Mouse (Mus musculus): ENCODE results near the gene Klf7. TPM values are rescaled to one million over a fixed set of nuclear protein-coding genes. Genes with fewer than 3 reads are reported as not detected.

Gene Klf7
- polyA plus RNA-seq, 1 experiment, result 18.3 TPM

DNA sequence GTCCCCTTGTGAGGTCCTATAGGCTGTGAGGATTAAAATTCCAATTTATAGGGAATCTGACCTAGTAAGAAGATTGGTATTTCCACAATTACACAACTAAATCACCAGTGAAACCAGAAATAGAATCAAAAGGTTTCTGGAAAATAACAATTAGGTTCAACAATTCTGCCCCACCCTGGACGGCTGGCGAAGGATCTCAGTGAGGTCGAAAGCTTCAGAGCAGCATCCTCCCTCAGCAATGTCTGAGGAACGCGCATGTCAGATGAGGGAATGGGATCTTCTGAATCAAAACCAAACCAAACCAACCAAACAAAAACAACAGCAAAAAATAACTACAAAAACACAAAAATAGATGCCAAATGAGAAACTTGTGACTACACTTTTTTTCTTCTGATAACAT is 29.1 kb downstream of the Klf7 start:
- WGBS, result 98% methylated on average over 5 of the region's 5 CpGs
- H3K27ac ChIP-seq (ENCODE audit: control insufficient read depth, insufficient read depth, low read depth, low read length, poor library complexity), result no peak overlapping the region
- no peak overlapping the region for H3K4me3 ChIP-seq (replicated peaks; ENCODE audit: control insufficient read depth, low read depth, low read length)
- peaks cover 3% of the 10 kb centered on the region for H3K4me1 ChIP-seq (ENCODE audit: control insufficient read depth, insufficient read depth, low read length)
- TF ChIP-seq CTCF (IDR thresholded peaks at IDR 0.05; ENCODE audit: control insufficient read depth, insufficient read depth, low read length) (no peak), POLR2A (IDR thresholded peaks at IDR 0.05; ENCODE audit: borderline replicate concordance, control insufficient read depth, low read depth, low read length) (no peak)

DNA sequence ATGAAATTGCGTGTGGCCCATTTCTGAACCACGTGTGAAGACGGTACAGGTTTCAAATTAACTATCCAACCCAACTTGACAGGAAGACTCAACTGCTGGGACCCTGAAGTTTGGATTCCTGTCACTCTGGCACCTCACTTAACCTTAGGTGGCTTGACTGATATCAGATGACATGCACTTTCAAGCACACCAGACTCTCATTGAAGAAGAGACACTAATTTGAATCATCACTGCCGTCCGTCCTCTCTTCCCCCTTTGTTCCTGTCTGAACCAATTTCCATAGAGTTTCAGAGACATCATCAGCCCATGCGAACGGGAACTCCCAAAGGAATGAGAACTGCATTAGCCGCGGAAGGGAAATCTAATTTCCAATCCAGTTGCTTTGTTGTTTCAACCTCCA is 30.5 kb downstream of the Klf7 start:
- TF ChIP-seq POLR2A (IDR thresholded peaks at IDR 0.05; ENCODE audit: borderline replicate concordance, control insufficient read depth, low read depth, low read length) (no peak), CTCF (IDR thresholded peaks at IDR 0.05; ENCODE audit: control insufficient read depth, insufficient read depth, low read length) (no peak)
- H3K4me1 ChIP-seq (ENCODE audit: control insufficient read depth, insufficient read depth, low read length), result peaks cover 3% of the 10 kb centered on the region
- 94% methylated on average over 9 of the region's 9 CpGs for WGBS

GRCm38 (mm10) chr1:64090566-64090965 is 31.5 kb downstream of the Klf7 start:
- Histone ChIP-seq H3K4me3 (replicated peaks; ENCODE audit: control insufficient read depth, low read depth, low read length) (no peak overlapping the region), H3K27ac (ENCODE audit: control insufficient read depth, insufficient read depth, low read depth, low read length, poor library complexity) (no peak overlapping the region), H3K4me1 (ENCODE audit: control insufficient read depth, insufficient read depth, low read length) (peaks cover 3% of the 10 kb centered on the region)
- TF ChIP-seq POLR2A (IDR thresholded peaks at IDR 0.05; ENCODE audit: borderline replicate concordance, control insufficient read depth, low read depth, low read length), result no peak
- no peak for TF ChIP-seq CTCF (IDR thresholded peaks at IDR 0.05; ENCODE audit: control insufficient read depth, insufficient read depth, low read length)
- WGBS, result 81% methylated on average over 5 of the region's 5 CpGs

More for the DNA sequence above, 30.5 kb downstream of the Klf7 start:
- no peak overlapping the region for H3K27ac ChIP-seq (ENCODE audit: control insufficient read depth, insufficient read depth, low read depth, low read length, poor library complexity)
- no peak overlapping the region for H3K4me3 ChIP-seq (replicated peaks; ENCODE audit: control insufficient read depth, low read depth, low read length)

- H3K27ac ChIP-seq (ENCODE audit: control insufficient read depth, insufficient read depth, low read depth, low read length, poor library complexity), result no peak overlapping the region
- 0% methylated on average over 1 of the region's 1 CpGs for WGBS
- H3K4me3 ChIP-seq (replicated peaks; ENCODE audit: control insufficient read depth, low read depth, low read length), result no peak overlapping the region
- H3K4me1 ChIP-seq (ENCODE audit: control insufficient read depth, insufficient read depth, low read length), result peaks cover 3% of the 10 kb centered on the region
- TF ChIP-seq CTCF (IDR thresholded peaks at IDR 0.05; ENCODE audit: control insufficient read depth, insufficient read depth, low read length), result no peak
- TF ChIP-seq POLR2A (IDR thresholded peaks at IDR 0.05; ENCODE audit: borderline replicate concordance, control insufficient read depth, low read depth, low read length), result no peak
These were observed 32.4 kb downstream of the Klf7 start for GRCm38 (mm10) chr1:64089691-64090090.

DNA sequence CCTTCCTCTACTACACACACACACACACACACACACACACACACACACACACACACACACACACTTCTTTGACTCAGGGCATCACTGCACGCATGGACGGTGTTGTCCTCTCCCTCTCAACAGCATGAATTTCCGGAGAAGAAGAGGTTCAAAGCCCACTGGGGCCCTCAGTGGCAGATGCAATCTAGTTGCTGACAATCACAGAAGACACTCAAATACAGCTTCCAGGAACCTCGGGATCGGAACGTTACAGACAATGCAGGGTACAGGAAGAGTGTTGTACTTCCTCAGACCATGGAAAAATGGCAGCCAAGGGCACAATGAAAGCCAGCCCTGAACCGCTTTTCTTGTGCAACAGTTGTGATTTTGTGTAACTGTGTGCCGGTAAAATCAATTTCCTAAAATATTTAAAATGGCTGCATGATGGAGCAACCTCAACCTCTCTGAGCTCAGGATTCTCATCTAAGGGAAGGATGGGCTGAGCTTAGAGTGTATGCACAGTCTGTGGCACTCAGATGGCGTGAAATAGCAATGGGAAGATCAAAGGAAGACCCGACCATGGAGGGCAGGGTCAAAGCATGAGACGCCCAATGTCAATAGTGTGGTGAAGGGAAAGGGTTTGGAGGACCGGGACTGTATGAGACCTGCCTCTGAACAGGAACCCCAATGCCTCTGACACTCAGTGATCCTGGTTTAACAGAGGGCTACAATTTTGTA is 33.3 kb downstream of the Klf7 start:
- peaks cover 3% of the 10 kb centered on the region for H3K4me1 ChIP-seq (ENCODE audit: control insufficient read depth, insufficient read depth, low read length)
- no peak overlapping the region for H3K4me3 ChIP-seq (replicated peaks; ENCODE audit: control insufficient read depth, low read depth, low read length)
- WGBS, result 62% methylated on average over 12 of the region's 12 CpGs
- no peak for TF ChIP-seq POLR2A (IDR thresholded peaks at IDR 0.05; ENCODE audit: borderline replicate concordance, control insufficient read depth, low read depth, low read length)
- no peak for TF ChIP-seq CTCF (IDR thresholded peaks at IDR 0.05; ENCODE audit: control insufficient read depth, insufficient read depth, low read length)
- no peak overlapping the region for H3K27ac ChIP-seq (ENCODE audit: control insufficient read depth, insufficient read depth, low read depth, low read length, poor library complexity)

- Histone ChIP-seq H3K4me3 (replicated peaks; ENCODE audit: control insufficient read depth, low read depth, low read length) (no peak overlapping the region), H3K4me1 (ENCODE audit: control insufficient read depth, insufficient read depth, low read length) (peaks cover 3% of the 10 kb centered on the region), H3K27ac (ENCODE audit: control insufficient read depth, insufficient read depth, low read depth, low read length, poor library complexity) (no peak overlapping the region)
- TF ChIP-seq CTCF (IDR thresholded peaks at IDR 0.05; ENCODE audit: control insufficient read depth, insufficient read depth, low read length) (no peak), POLR2A (IDR thresholded peaks at IDR 0.05; ENCODE audit: borderline replicate concordance, control insufficient read depth, low read depth, low read length) (no peak)
- WGBS, result 26% methylated on average over 17 of the region's 17 CpGs
These were observed 34.2 kb downstream of the Klf7 start for GRCm38 (mm10) chr1:64087657-64088603.

DNA sequence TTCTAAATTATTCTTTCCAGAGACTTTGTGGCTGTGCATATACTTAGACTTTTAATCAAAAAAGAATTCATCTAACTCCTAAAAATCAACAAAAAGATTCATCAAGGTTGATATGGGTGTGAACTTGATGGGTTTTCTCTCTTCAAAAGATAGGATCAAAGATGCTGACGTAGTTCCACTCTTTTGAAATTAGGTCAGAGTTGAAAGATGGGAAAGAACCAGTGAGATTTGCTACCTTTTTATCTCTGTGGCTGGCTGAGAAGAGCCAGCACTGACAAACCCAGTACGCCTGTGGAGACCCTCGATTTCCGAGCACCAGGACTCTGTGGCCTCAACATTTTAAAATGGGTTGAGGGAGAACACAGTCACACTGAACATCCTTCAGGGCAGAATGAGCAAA is 36.2 kb downstream of the Klf7 start:
- H3K4me3 ChIP-seq (replicated peaks; ENCODE audit: control insufficient read depth, low read depth, low read length), result no peak overlapping the region
- 84% methylated on average over 4 of the region's 4 CpGs for WGBS
- H3K4me1 ChIP-seq (ENCODE audit: control insufficient read depth, insufficient read depth, low read length), result peaks cover 3% of the 10 kb centered on the region
- no peak overlapping the region for H3K27ac ChIP-seq (ENCODE audit: control insufficient read depth, insufficient read depth, low read depth, low read length, poor library complexity)
- TF ChIP-seq CTCF (IDR thresholded peaks at IDR 0.05; ENCODE audit: control insufficient read depth, insufficient read depth, low read length) (no peak), POLR2A (IDR thresholded peaks at IDR 0.05; ENCODE audit: borderline replicate concordance, control insufficient read depth, low read depth, low read length) (no peak)

- Histone ChIP-seq H3K4me1 (ENCODE audit: control insufficient read depth, insufficient read depth, low read length) (peaks cover 4% of the 10 kb centered on the region), H3K4me3 (replicated peaks; ENCODE audit: control insufficient read depth, low read depth, low read length) (no peak overlapping the region), H3K27ac (ENCODE audit: control insufficient read depth, insufficient read depth, low read depth, low read length, poor library complexity) (no peak overlapping the region)
- TF ChIP-seq CTCF (IDR thresholded peaks at IDR 0.05; ENCODE audit: control insufficient read depth, insufficient read depth, low read length) (no peak), POLR2A (IDR thresholded peaks at IDR 0.05; ENCODE audit: borderline replicate concordance, control insufficient read depth, low read depth, low read length) (no peak)
- WGBS, result 43% methylated on average over 4 of the region's 4 CpGs
These were observed 36.7 kb downstream of the Klf7 start for GRCm38 (mm10) chr1:64085361-64085760.

All from bone marrow, adult 2 months (tissue).